ENCODE assay signal across 19 mouse cellular contexts in the genomic region with DNA sequence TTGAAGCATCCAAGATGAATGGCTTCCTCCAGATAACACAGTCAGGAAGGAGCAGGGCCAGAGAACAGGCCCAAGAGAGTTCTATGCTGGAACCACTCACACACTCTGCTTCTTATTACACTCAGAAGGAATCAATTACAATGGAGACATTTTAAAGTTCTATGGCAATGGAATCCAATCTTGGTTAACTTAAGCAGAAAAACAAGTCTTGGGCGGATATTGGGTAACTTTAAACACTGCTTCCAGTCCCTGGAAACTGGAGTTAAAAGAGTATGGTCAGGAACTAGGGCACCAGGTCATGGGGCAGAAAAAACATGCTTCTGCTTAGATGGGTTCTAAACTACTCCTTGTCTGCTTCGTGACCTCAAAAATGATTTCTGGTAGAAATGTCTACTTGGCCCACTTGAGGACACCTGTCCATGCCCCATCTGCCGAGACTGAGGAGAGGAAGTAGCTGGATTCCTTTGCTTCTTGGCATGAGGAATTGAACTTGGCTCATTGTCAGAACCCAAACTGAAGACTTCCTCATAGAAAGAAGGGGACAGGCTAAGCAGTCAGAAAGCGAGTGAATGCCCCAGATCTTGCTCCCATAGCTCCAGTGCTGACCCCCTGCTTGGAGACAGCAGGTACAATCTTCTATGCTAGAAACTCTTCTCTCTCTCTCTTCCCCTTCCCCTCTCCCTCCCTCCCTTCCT.
A peak's percentile ranks its signal among the peaks of the same experiment; 100 is the strongest.
DNase-seq lines count a peak whose midpoint lies in the region; ATAC-seq lines count a peak whose summit lies in the region.
"Had no signal": no experiment of that assay in that cellular context is flagged by ENCODE, and none has a peak within 500 bp of the region (broad histone marks: within the 10 kb centered on the region; RNA-seq: fewer than 3 reads in every experiment).

No protein-coding gene starts in this region.

- H3K4me3 ChIP-seq in limb, embryonic 13.5 days: no peak overlapping the region
- H3K4me3 ChIP-seq in limb, embryonic 10.5 days: no peak overlapping the region
- H3K4me3 ChIP-seq: forebrain, embryonic 13.5 days; heart, embryonic 13.5 days; hindbrain, embryonic 13.5 days had no signal

- H3K27me3 ChIP-seq in limb, embryonic 13.5 days: no peaks in the 10 kb centered on the region
- no peaks in the 10 kb centered on the region; the same call in 1 of the 2 replicates for H3K27me3 ChIP-seq in limb, embryonic 10.5 days (ENCODE audit: low read depth, poor library complexity, severe bottlenecking)
- H3K27me3 ChIP-seq: forebrain, embryonic 13.5 days; heart, embryonic 13.5 days; hindbrain, embryonic 13.5 days had no signal

- peaks cover 25% of the 10 kb centered on the region for H3K4me1 ChIP-seq in limb, embryonic 13.5 days
- peaks cover 27% of the 10 kb centered on the region for H3K4me1 ChIP-seq in limb, embryonic 10.5 days
- H3K4me1 ChIP-seq: forebrain, embryonic 13.5 days had no signal

- H3K36me3 ChIP-seq in limb, embryonic 13.5 days: no peaks in the 10 kb centered on the region
- H3K36me3 ChIP-seq in limb, embryonic 10.5 days: no peaks in the 10 kb centered on the region
- H3K36me3 ChIP-seq: heart, embryonic 13.5 days; hindbrain, embryonic 13.5 days had no signal

- intact Hi-C loops in heart, postnatal 25 days (cut with DNase I): no loop called here
- intact Hi-C loops in left cerebral cortex, postnatal 36 days (cut with DNase I): no loop called here

- no peak overlapping the region; the same call in 1 of the 2 replicates for H3K27ac ChIP-seq in limb, embryonic 13.5 days
- H3K27ac ChIP-seq in limb, embryonic 10.5 days: no peak overlapping the region
- H3K27ac ChIP-seq: forebrain, embryonic 13.5 days; heart, embryonic 13.5 days; hindbrain, embryonic 13.5 days; hindbrain, postnatal 0 days had no signal

- H3K9ac ChIP-seq in limb, embryonic 13.5 days: no peak overlapping the region
- H3K9ac ChIP-seq: forebrain, embryonic 13.5 days; forebrain, postnatal 0 days; heart, embryonic 13.5 days; hindbrain, embryonic 13.5 days had no signal

- WGBS in limb, embryonic 13.5 days: 62% methylated on average over 4 of the region's 4 CpGs
- WGBS in limb, embryonic 10.5 days: 61% methylated on average over 4 of the region's 4 CpGs

- peak; percentile 48; the same call in 1 of the 2 replicates for ATAC-seq in limb, embryonic 13.5 days (ENCODE audit: low FRiP score, low read depth)
- ATAC-seq: activated CD4-positive, CD25-positive, alpha-beta regulatory T cell, adult 4 months; forebrain, embryonic 13.5 days; forebrain, postnatal 0 days; hindbrain, postnatal 0 days; Patski had no signal

- peak; percentile 30 to 48 for DNase-seq in cerebellum, postnatal 14 days
- no peak for DNase-seq in cerebellum, adult 9-11 months
- DNase-seq in heart, adult 11 months: peak; percentile 84
- no peak for DNase-seq in heart, postnatal 25 days (ENCODE audit: low spot score)
- DNase-seq in limb, embryonic 10.5 days (ENCODE audit: low spot score): no peak
- no peak for DNase-seq in left cerebral cortex, postnatal 36 days (ENCODE audit: low spot score in 2 of 2)
- DNase-seq: adrenal gland, adult 2 months; adrenal gland, postnatal 25 days; cerebellum, postnatal 36 days; forebrain, postnatal 0 days; gastrocnemius, postnatal 14 days; kidney, adult 11 months had no signal

- no peak overlapping the region for H3K4me2 ChIP-seq in limb, embryonic 13.5 days (replicated peaks)
- H3K4me2 ChIP-seq: forebrain, embryonic 13.5 days; heart, embryonic 13.5 days; hindbrain, embryonic 13.5 days had no signal

- no peaks in the 10 kb centered on the region for H3K9me3 ChIP-seq in limb, embryonic 13.5 days
- H3K9me3 ChIP-seq in limb, embryonic 10.5 days (replicated peaks): no peaks in the 10 kb centered on the region
- H3K9me3 ChIP-seq: forebrain, embryonic 13.5 days; hindbrain, embryonic 13.5 days had no signal

Comparison
In these comparisons a context has a peak if more than half of its experiments do, and no peak if none do; other contexts are left out.
1. DNase-seq: peak in cerebellum, postnatal 14 days (2 of 2) and heart, adult 11 months (single experiment); none in cerebellum, adult 9-11 months (single experiment), heart, postnatal 25 days (single experiment), limb, embryonic 10.5 days (single experiment) and left cerebral cortex, postnatal 36 days (0 of 2).